Comparison of ENCODE assay signal across 1 mouse cellular context in the genomic region with DNA sequence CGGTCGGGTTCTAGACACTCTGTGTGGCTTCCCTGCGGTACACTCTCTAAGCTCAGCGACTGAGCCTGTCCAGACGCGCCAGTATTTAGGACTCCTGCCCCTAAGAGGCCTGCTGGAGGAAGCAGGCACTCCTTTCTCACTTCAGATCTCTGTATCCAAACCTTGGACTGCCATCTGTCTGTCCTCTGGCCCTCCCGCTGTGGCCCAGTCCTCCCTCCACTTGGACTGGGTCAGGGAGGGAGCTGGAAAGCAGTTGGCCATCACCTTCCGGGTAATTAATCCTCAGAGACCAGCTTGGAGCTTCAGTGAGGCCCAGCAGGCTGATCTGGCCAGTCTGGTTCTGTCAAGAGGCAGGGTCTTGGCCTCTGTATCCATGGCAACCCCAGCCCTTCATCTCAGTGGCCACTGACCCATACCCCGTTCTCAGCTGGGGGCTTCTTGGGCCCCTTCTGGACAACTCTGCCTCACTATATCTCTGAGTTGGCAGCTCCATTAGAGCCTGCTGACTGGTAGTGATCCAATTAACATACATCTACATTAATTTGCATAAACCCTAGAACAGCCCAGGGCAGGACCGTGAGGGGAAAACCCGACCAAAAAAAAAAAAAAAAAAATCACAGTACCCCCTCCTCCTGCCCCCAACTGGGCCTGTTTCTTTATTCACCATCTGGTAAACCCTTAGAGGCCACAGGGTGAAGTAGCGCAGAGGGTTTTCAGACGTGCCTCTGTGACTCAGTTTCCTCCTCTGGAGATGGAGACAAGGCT.
TF ChIP-seq lines count a peak whose summit lies in the region.

No protein-coding gene starts in this region.

TF ChIP-seq in CH12.LX, 34 proteins besides CTCF, POLR2A, EP300 and RAD21 (continued from another document):
- TF ChIP-seq IRF4 (IDR thresholded peaks at IDR 0.05; ENCODE audit: low read depth, low read length) (peak; percentile 55), ZKSCAN1 (IDR thresholded peaks at IDR 0.05; ENCODE audit: borderline replicate concordance, low read depth, low read length) (no peak), SIN3A (IDR thresholded peaks at IDR 0.05; ENCODE audit: low read length) (peak; percentile 57; the same call in 1 of the 2 replicates), ELF1 (IDR thresholded peaks at IDR 0.05; ENCODE audit: low read depth, low read length) (peak; percentile 31; the same call in 1 of the 2 replicates), MXI1 (IDR thresholded peaks at IDR 0.05; ENCODE audit: low read depth, low read length) (0 out of 2 replicates have a peak, but pooled peaks have one; percentile 6), ZC3H11A (IDR thresholded peaks at IDR 0.05; ENCODE audit: low read depth, low read length) (no peak), SMC3 (IDR thresholded peaks at IDR 0.05; ENCODE audit: low read depth, low read length) (no peak), MAX (IDR thresholded peaks at IDR 0.05; ENCODE audit: low read length) (no peak), USF1 (IDR thresholded peaks at IDR 0.05; ENCODE audit: low read depth, low read length) (no peak), UBTF (IDR thresholded peaks at IDR 0.05; ENCODE audit: low read depth, low read length) (no peak; the same call in 1 of the 2 replicates), E2F4 (IDR thresholded peaks at IDR 0.05; ENCODE audit: insufficient replicate concordance, low read depth, low read length) (no peak), ZNF384 (IDR thresholded peaks at IDR 0.05; ENCODE audit: low read depth, low read length) (peak; percentile 98), CHD2 (IDR thresholded peaks at IDR 0.05; ENCODE audit: low read length) (no peak), CHD1 (IDR thresholded peaks at IDR 0.05; ENCODE audit: low read depth, low read length) (no peak)
TF ChIP-seq in CH12.LX: peak in this region for 13.
